Mouse (Mus musculus): ENCODE measurements around the gene Atp2c1. TPM values are rescaled to one million over a fixed set of nuclear protein-coding genes. Genes with fewer than 3 reads are reported as not detected.

Gene Atp2c1
- 10 to 100 TPM; 38.5 to 45.0 TPM for total RNA-seq (2021)
- long read RNA-seq, experiment 1, full-length matches to known transcripts = 38 of 54 reads
- long read RNA-seq, experiment 1, partial matches to known transcripts = 8 of 54 reads
- long read RNA-seq, experiment 1, other reads (novel, unspliced or antisense) = 8 of 54 reads
- long read RNA-seq, experiment 2, full-length matches to known transcripts = 40 of 57 reads
- long read RNA-seq, experiment 2, partial matches to known transcripts = 5 of 57 reads
- long read RNA-seq, experiment 2, other reads (novel, unspliced or antisense) = 12 of 57 reads

DNA sequence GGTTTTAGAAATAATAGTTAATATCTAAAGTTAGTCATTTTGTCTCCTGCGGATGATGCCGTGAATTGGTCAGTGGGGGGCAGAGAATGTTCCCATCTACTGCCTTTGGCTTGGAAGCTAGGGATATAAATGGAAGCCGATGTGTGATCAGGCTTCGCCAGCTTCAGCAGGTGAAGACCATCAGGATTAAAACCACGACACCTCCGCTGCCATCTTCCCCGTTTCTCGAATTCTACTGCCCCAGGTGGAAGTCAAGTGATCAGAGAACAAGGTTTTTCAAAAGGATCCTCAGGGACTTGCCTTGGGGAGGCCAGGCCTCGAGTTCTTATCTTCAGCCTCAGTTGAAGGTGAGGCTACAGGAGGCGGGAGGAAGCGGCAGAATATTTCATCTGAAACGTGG lies at the start of gene Atp2c1:
Atp2c1 (minus strand) TSS at position 101 of the 400 bp plus-strand sequence.
- no peak for DNase-seq (ENCODE audit: low spot score)

DNA sequence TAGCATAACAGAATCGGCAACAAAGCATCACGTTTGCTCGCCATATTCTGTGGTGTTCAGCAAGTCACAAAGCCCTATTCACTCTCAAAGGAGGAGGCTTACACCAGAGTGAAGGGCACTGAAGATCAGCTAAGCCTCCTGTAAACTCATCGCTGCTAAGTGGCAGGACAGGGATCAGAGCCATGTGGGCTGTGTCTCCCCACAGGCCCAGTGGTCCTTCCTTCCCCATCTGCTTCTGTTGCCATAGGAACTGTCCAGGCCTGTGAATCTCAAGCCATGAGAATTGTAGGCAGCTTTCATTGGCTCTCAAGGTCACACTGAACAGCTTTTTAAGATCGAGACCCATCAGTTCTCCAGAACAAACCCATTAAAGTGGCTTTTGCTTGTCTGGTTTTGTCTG lies 30.3 kb upstream of the Atp2c1 start:
- no peak for DNase-seq (ENCODE audit: low spot score)

DNA sequence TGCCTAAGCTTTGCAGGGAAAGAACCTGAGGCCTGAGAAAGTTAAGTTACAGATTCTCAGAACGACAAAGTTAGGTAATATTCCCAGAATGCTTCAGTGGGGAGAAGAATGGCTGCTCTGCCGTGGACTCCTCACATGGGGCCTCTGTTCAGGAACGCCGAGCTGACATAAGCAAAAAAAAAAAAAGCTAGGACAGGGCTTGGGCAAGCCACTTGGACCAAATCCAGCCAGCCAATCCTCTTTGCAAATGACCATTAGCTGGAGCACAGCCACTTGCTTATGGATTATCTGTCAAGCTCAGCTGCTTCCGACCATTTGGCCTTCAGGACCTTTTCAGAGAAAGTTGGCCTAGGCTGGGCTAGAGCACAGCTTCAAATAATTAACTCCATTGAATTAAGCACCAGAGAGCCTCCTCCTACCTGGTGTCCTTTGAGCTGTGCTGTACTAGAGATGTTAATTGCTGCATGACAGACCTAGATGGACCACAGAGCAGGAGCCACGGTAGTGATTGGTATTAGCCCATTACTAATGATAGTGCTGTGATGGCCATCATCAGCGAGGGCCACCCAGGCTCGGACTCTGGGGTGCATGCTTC lies 29.1 kb upstream of the Atp2c1 start:
- no peak for DNase-seq (ENCODE audit: low spot score)

DNA sequence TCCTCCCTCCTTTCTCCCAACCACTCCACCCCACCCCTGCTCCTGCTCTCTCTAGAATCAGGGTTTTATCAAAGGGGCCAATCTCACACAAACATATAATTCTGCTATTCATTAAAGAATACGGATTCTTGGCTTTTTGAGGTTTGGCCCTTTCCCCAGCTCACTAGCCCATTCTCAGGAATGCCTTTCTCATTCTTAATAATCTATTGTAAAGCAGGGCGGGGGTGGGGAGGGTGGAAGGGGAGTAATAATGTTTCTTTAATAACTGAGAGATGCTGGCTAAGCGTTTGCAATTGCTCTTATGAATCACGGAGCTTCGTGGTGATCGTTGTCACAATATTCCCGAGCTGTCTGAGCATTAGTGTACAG lies 27.3 kb upstream of the Atp2c1 start:
- no peak for DNase-seq (ENCODE audit: low spot score)

DNA sequence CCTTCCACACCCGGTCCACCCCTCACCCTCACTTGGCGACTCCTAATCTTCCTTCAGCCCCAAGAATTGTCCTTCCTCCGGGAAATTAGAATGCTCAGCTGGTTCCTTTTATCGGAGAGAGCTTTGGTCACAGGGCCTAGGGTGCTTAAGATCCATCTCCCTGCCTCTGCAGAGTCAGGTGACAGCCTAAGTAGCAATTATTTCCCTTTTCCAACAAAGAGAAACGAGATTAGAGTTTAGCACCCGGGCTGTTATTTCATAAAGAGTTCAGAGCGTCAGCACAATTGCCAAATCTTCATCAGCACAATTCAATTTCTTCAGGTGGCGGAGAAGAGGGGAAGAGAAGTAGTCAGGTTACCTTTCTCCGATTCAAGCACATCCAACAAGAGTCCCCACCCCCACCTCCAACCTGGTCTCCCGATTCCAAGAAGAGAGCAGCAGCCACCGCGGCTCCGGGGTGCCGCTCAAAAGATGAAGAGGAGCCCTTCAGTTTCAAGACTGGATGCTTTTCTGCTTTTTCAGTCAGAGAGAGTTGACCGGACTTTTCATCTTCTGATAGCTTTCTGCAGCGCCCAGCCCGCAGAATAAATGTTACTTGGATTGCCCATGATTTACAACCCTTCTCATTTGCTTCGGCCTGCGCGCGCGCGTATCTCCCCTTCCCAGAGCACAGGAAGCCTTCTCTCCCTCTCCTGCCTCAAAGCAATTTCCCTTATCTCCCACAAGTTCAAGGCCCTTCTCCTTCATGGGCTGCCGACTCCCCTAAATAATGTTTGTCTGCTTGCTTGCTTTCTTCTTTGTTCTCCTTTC lies 26.7 kb upstream of the Atp2c1 start:
- no peak for DNase-seq (ENCODE audit: low spot score)

DNA sequence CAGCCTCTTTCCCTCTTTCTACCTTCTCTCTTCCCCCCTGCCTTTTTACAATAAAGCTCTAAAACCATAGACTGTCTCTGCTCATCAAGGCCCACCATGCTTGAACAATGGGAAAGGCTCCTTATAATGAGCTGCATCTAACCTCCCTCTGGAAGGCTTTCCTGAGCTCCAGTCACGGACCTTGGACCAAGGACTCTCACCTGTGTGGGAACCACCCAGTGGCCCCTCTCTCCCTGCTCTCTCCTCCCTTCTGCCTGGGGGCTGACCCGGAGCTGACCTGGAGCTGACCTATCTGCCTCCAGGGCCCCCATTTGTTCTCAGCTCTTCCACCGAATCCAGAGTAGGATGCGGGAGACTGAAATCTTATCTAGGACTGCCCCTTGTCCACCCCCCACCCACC lies 24.3 kb upstream of the Atp2c1 start:
- DNase-seq (ENCODE audit: low spot score) = no peak

DNA sequence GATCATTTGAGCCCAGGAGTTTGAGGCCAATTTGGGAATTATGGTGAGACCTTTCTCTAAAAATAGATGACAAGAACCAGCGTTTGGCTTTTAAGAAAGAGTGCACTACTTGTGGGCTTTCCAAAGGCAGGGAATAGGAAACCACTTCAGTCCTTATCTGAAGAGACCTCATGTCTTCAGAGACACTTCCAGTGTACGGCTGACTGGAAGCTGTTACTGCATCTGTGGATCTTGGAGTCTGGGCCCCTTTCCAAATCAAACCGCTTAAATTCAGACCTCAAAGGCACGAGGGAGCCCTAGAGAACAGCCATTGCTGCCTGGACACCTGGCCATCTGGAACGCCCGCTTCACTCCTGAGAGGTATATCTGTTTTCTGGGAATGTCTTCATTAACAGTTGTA lies 22.0 kb upstream of the Atp2c1 start:
- DNase-seq (ENCODE audit: low spot score) = no peak

DNA sequence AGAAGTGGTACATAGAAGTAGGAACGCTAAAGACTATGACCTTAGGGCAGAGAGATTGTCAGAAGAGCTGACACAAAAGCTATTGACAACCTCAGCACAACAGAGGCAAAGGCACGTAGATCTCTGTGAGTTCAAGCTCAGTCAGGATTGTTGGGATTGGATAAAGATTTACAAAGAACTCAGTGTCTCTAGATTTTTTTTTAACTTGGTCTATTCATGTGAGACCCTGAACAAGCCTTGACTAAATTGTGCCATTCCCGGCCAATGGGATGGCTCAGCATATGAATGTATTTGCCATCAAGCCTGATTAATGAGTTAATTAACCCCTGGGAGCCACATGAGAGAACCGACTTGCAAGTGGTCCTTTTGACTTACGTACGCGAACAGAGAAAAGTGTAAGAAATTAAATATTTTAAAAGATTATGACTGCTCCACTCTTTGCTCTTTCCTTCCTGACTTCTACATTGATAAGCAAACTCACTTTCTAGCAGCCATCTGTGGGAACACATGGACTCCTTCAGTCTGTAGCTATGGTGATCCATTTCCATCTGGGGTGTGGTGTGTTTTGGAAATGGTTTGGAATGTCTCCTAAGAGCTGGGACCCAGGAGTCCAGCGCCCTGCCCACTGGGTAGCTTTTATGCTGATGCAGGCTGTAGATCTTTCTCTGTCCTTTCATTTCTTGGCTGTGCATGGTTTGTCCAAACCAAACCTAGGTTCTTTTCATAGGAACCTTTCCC lies 17.1 kb upstream of the Atp2c1 start:
- DNase-seq (ENCODE audit: low spot score) = no peak

DNA sequence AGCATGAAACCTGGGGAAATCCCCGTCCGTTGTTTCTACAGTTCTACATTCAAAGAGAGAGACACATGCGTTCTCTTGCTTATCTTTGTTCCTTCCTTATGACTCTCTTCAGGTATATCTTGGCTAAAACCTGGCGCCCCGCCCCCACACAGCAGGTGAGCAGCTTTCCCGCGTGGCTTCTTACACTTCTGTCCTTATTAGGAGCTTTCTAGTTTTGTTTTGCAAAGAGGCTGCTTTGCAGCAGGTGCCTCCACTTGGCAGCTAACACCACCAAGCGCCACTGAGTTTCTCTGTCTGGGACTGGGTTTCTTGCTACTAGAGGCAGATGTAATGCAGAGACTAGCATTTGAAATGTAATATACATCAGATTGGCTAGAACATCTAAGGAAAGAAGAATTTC lies 10.4 kb upstream of the Atp2c1 start:
- DNase-seq (ENCODE audit: low spot score) = no peak

DNA sequence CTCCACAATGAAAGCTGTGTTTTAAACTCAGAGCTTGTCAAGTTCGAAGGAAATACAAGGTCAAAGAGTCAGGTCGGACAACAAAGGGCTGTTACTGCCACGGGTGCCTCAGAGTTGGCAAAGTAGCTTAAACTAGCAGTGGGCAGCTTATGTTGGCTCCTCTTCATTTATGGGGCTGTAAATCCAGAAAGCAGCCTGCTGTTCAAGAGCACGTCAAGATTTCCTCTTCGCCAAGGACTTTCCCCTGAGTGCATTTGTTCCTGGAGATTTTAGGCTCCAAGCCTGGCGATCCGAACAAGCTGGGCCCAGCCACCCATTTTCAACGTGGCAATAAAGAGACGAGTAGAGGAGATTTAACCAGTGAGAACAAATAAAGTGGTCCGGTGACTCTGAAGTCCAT lies 9.8 kb upstream of the Atp2c1 start:
- DNase-seq (ENCODE audit: low spot score) = no peak

DNA sequence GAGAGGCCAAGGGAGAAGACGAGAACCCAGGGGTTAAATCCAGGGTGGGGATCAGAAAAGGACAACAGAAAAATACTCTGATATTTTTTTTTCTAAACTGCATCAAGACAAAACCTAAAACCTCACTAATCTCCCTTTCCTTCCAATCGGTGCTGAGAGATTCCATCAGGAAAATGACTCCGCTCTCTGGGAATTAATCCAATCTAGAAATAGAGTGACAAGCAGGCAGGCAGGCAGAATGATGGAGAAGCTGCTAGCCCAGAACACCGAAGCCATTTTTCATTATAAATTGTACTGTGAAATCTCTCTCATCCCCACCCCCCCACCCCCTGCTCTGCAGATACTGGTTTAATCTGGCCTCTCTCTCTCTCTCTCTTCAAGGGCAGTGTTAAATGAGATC lies 1.8 kb downstream of the Atp2c1 start:
- DNase-seq (ENCODE audit: low spot score) = no peak

DNA sequence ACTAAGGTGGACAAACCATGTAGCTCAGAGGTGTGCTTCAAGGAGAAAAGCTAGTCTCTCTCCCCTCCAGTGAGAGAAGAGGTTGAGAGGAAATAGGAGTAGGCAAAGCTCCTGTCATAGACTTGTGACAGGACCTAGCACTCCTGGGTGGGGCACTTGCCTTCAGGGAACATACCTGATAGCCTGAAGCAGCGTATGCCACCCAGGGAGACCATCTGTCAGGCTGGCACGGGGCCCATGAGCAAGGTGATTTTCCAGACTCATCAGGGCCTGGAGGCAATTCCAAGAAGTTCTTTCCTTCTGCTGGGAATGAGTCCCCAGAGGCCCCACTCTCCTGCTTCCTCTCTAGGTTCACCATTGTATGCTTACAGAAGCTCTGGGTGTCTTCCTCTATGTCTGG lies 4.1 kb downstream of the Atp2c1 start:
- DNase-seq (ENCODE audit: low spot score) = no peak

DNA sequence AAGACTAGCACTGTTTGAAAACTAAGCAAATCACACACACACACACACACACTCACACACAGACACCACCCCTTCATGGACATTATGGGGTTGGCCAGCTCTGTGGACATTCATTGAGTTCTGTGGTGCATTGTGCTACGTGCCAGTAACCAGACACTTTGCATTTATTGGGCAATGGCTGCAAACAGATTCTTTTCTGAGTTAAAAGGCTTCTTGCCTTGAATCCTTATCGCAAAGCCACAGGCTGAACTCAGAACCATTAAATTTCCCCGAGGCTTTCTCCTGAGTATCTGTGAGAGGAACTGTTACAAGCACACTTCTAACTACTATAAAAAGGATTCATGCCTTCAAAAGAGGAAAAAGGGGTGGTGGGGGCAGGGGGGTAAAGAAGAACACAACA lies 5.1 kb downstream of the Atp2c1 start:
- DNase-seq (ENCODE audit: low spot score) = no peak

DNA sequence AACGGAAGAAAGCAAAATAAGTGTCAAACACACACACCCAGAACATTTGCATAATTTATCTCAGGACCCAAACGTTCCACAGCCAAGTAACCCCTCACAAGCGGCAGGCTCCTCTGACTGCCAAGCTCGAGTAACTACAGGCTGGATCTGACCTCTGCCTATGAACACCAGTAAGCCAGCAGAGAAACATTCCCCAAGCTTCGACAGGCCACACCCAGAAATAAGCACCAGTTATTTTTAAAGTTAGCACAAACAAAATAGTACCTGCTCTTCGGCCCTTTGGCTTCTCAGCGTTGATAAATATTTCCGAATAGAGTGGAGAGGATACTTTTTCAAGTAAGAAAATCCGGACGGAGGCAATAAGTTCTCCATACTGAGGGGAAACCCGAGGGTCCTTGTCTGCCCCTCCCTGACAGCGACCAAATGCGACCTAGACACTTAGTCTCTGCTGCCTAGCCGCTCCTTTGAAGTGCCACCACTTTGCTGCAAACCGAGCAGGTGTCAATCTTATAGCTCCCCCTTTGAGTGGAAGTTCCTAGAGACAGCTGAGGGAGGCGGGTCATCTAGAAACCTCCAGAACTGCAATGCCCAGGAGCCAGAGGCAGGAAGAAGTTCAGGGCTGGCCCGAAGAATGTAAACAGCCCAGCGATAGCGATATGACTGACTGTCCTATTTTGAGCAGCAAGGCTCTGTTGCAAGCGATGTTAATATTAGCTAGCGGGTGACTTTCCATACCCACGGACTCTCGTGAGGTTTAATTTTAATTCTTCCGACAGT lies 6.2 kb downstream of the Atp2c1 start:
- DNase-seq (ENCODE audit: low spot score) = peak; percentile 79

DNA sequence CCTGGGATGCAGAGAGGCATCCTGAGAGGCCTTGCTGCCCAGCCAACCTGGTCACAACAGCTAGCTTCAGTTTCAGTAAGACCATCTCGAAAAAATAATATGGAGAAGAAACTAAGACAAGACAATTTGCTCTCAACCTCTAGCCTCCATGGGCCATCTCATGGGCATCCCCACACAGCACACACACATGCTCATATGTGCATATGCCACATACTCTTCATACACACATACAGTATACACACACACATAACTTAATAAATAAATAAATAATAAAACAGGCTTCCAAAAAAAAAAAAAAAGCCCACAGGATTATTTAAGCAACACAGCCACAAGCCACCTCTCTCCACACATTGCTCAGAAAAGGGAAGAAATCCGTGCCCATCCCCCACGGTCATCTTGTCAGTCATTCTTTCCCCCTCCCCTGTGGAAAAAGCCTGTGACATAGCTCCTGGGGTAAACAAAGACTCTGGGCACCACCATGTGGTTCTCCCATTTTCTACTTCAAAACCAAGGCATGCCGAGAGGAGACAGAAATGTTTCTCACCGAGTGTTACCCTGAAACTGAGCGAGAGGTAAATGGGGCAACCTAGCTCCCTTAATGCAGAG lies 7.7 kb downstream of the Atp2c1 start:
- DNase-seq (ENCODE audit: low spot score) = no peak

DNA sequence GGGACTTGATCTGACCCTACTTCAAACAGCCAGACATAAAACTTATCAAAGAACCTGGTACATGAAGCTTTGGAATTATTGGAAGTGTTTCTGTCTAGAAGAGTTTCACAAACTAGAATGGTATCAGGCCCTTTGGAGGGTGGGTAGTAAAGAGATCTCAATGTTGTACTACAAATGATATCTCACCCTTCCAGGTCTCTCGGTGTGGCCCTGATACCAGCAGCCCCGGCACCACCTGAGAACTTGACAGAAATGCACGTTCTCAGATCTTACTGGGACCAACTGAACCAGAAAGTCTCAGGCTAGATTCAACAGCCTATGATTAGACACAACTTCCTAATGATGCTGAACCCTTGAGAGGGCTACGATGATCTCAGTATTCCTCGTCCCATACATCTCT lies 23.4 kb downstream of the Atp2c1 start:
- DNase-seq (ENCODE audit: low spot score) = no peak

DNA sequence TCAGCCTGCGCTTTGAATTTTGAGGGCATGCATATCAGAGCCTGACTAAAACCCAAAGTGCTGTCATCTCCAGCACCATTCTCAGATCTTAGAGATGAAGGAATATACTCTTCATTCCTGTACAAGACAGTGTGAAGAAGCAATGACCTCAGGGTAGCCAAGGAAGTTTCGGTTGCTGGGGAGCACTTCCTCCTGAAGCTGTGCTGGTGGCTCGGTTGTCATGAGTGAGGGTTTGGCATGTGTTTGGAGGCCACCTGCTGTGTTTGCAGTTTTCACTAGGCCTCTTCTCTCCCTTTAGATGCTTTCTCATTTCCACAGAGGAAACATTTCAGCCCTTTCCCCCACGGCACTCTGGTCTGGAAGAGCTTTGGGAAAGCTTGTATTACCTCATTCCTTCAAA lies 24.7 kb downstream of the Atp2c1 start:
- no peak for DNase-seq (ENCODE audit: low spot score)

DNA sequence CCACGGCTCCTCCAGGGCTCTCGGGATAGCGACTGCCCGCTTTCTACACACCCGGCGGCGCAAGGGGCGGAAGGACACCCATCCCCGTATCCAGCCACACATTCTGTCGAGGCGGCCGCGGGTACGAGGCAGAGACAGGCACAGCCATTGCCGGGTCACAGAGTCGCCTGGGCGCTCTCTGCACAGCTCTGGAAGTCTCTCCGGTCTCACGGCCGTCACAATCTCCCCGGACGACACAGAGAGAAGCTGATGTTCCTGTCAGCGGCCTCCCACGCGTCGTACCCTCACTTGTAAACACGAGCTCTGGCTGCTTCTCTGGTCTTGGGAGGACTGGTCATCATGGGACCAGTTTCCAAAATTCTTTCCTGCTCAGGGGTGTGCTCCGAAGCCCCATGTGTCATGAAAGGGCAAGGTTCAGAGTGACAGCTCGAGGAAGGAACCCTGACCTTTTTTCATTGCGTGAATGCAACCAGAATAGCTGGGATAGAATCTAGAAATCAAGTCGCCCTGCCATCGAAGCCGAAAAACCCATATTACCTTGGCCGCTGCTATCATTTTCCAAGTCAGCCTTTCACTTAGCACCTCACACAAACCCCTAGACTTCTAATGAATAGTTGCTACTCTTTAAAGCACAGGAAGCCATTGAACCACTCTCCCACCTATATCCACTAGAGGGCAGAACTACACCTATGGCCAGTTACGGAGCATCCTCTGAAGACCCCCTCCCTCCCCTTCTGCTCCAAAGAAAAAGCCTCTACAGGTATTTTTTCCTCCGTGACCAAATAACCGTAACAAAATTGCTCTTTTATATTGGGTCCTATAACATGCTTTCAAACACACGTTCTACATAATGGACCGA lies 31.6 kb downstream of the Atp2c1 start:
- peak; percentile 56 for DNase-seq (ENCODE audit: low spot score)

DNA sequence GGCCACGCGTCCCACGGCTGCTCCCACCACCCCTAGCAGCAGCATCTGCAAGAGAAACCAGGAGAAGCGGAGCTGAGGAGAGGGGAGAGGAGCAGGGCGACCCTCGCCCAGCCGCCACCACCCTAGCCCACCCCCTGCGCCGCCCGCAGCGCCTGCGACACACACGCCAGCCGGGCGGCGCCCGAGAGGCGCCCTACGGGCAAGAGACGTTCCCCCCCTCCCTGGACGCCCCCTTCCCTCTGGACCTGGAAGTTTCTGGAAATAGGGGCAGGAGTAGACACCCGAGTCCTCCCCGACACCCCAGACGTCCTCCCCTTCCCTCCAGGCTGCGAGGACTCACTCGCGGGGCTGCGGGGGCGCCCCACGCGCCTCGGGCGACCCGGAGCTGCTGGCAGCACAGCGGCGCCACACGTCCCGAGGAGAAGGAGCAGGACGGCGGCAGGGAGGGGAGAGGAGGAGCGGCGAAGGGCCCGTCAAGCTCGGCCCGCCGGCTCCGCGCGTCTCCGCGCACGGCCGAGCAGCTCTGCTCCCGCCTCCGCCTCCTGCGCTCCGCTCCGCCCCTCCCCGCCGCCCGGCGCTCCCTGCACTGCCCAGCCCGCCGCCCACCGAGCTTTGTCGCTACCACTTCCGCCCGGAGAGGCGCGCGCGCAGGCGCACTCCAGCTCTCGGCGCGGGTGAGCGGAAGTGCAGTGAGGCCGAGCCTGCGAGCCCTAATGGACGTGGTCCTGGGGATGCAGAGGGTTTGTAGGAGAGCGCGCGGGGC lies 32.4 kb downstream of the Atp2c1 start:
- DNase-seq (ENCODE audit: low spot score) = peak; percentile 95
